Mouse (Mus musculus): Measurements from ENCODE around the gene Thoc5. TPM values are rescaled to one million over a fixed set of nuclear protein-coding genes. Genes with fewer than 3 reads are reported as not detected.

The Thoc5 gene
- polyA plus RNA-seq (2014; fragmentation: Nextera tagmentation; extraction: Ambion mirVana): 38.1 and 40.1 TPM in 2 replicates

- Histone ChIP-seq H3K4me1 (ENCODE audit: control insufficient read depth, insufficient read depth, low read length) (peaks cover 4% of the 10 kb centered on the region; the same call in 1 of the 2 replicates), H3K4me2 (replicated peaks; ENCODE audit: low read depth, low read length) (peak within 1 kb of the TSS; percentile 63), H3K36me3 (ENCODE audit: control insufficient read depth, insufficient read depth, low read length) (peaks cover 14% of the 10 kb centered on the region), H3K9ac (replicated peaks; ENCODE audit: low read depth, low read length) (peak within 1 kb of the TSS; percentile 56), H3K27ac (ENCODE audit: low read length) (peak within 1 kb of the TSS; percentile 70), H3K4me3 (ENCODE audit: low read depth, low read length) (peak within 1 kb of the TSS; percentile 62), H3K9me3 (ENCODE audit: control insufficient read depth, low read depth, low read length) (no peaks in the 10 kb centered on the region), H3K27me3 (ENCODE audit: control insufficient read depth, insufficient read depth, low read length) (no peaks in the 10 kb centered on the region)
- peak; percentile 93 for ATAC-seq (ENCODE audit: insufficient number of reproducible peaks, insufficient read depth, low FRiP score, low read depth)
- 2% methylated on average over 52 of the region's 52 CpGs for WGBS
These were observed at the start of gene Thoc5 for GRCm38 (mm10) chr11:4894848-4895816. TSS of gene Thoc5 (plus strand) at chr11:4895320.

GRCm38 (mm10) chr11:4848483-4849248 is 46.5 kb upstream of the Thoc5 start:
- H3K9ac ChIP-seq (replicated peaks; ENCODE audit: low read depth, low read length): peak overlapping the region; percentile 83
- no peaks in the 10 kb centered on the region for H3K27me3 ChIP-seq (ENCODE audit: control insufficient read depth, insufficient read depth, low read length)
- no peaks in the 10 kb centered on the region for H3K36me3 ChIP-seq (ENCODE audit: control insufficient read depth, insufficient read depth, low read length)
- peak overlapping the region; percentile 95 for H3K4me3 ChIP-seq (ENCODE audit: low read depth, low read length)
- H3K9me3 ChIP-seq (ENCODE audit: control insufficient read depth, low read depth, low read length): no peaks in the 10 kb centered on the region
- peaks cover 5% of the 10 kb centered on the region; the same call in 1 of the 2 replicates for H3K4me1 ChIP-seq (ENCODE audit: control insufficient read depth, insufficient read depth, low read length)
- peak overlapping the region; percentile 48 for H3K4me2 ChIP-seq (replicated peaks; ENCODE audit: low read depth, low read length)
- WGBS: under 1% methylated on average over 50 of the region's 50 CpGs
- ATAC-seq (ENCODE audit: insufficient number of reproducible peaks, insufficient read depth, low FRiP score, low read depth): peak; percentile 15; the same call in 1 of the 2 replicates
- H3K27ac ChIP-seq (ENCODE audit: low read length): peak overlapping the region; percentile 78; the same call in 1 of the 2 replicates

DNA sequence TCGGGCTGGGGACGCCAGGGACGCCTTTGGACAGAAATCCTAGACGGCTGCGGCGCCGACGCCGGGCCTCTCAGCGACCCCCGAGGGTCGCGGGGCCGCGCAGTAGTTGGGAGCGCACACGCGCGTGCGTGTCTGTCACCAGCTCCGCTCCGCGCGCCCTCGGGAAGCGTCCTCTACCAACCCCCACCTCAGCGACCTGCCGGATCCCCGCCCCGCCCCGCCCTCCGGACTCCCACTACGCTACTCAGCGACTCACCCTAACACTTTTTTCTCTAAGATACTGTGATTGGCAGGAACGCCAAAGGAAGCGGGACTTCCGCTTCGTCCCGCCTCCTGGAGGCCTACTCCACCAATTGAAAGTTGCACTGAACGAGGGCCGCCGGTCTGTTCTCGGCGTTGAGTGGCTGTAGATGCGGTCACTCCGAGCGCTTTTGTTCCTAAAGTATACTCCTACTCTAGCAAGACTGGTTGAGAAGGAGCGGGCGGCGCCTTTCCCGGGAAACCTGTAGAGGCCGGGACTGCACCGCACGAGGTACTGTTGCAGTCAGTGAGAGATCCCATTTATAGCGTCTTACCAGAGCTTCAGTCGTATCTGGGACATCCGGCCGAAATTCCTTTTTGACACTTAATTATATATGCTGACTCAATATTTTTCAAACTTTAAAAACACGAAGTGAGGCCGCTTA is 45.7 kb upstream of the Thoc5 start, which contains the start of gene Nf2:
TSS of gene Nf2 (minus strand) at position 279 of the 686 bp plus-strand sequence.
- H3K4me1 ChIP-seq (ENCODE audit: control insufficient read depth, insufficient read depth, low read length): peaks cover 5% of the 10 kb centered on the region; the same call in 1 of the 2 replicates
- H3K4me2 ChIP-seq (replicated peaks; ENCODE audit: low read depth, low read length): peak within 1 kb of the TSS; percentile 48
- no peaks in the 10 kb centered on the region for H3K27me3 ChIP-seq (ENCODE audit: control insufficient read depth, insufficient read depth, low read length)
- no peaks in the 10 kb centered on the region for H3K36me3 ChIP-seq (ENCODE audit: control insufficient read depth, insufficient read depth, low read length)
- H3K4me3 ChIP-seq (ENCODE audit: low read depth, low read length): peak within 1 kb of the TSS; percentile 95
- peak; percentile 99 for ATAC-seq (ENCODE audit: insufficient number of reproducible peaks, insufficient read depth, low FRiP score, low read depth)
- H3K9me3 ChIP-seq (ENCODE audit: control insufficient read depth, low read depth, low read length): no peaks in the 10 kb centered on the region
- WGBS: under 1% methylated on average over 60 of the region's 60 CpGs
- H3K9ac ChIP-seq (replicated peaks; ENCODE audit: low read depth, low read length): peak within 1 kb of the TSS; percentile 83
- H3K27ac ChIP-seq (ENCODE audit: low read length): peak within 1 kb of the TSS; percentile 78; the same call in 1 of the 2 replicates

- Histone ChIP-seq H3K27ac (ENCODE audit: low read length) (no peak overlapping the region), H3K27me3 (ENCODE audit: control insufficient read depth, insufficient read depth, low read length) (no peaks in the 10 kb centered on the region), H3K4me2 (replicated peaks; ENCODE audit: low read depth, low read length) (no peak overlapping the region), H3K4me1 (ENCODE audit: control insufficient read depth, insufficient read depth, low read length) (peaks cover 5% of the 10 kb centered on the region; the same call in 1 of the 2 replicates), H3K9ac (replicated peaks; ENCODE audit: low read depth, low read length) (no peak overlapping the region), H3K4me3 (ENCODE audit: low read depth, low read length) (no peak overlapping the region), H3K9me3 (ENCODE audit: control insufficient read depth, low read depth, low read length) (no peaks in the 10 kb centered on the region), H3K36me3 (ENCODE audit: control insufficient read depth, insufficient read depth, low read length) (no peaks in the 10 kb centered on the region)
- WGBS: 94% methylated on average over 2 of the region's 2 CpGs
- ATAC-seq (ENCODE audit: insufficient number of reproducible peaks, insufficient read depth, low FRiP score, low read depth): no peak
These were observed 44.7 kb upstream of the Thoc5 start for GRCm38 (mm10) chr11:4850404-4850803.

- no peaks in the 10 kb centered on the region for H3K36me3 ChIP-seq (ENCODE audit: control insufficient read depth, insufficient read depth, low read length)
- H3K9me3 ChIP-seq (ENCODE audit: control insufficient read depth, low read depth, low read length): no peaks in the 10 kb centered on the region
- no peak overlapping the region for H3K9ac ChIP-seq (replicated peaks; ENCODE audit: low read depth, low read length)
- no peak for ATAC-seq (ENCODE audit: insufficient number of reproducible peaks, insufficient read depth, low FRiP score, low read depth)
- H3K4me2 ChIP-seq (replicated peaks; ENCODE audit: low read depth, low read length): no peak overlapping the region
- H3K4me1 ChIP-seq (ENCODE audit: control insufficient read depth, insufficient read depth, low read length): peaks cover 2% of the 10 kb centered on the region; the same call in 1 of the 2 replicates
- H3K27ac ChIP-seq (ENCODE audit: low read length): no peak overlapping the region
- no peaks in the 10 kb centered on the region for H3K27me3 ChIP-seq (ENCODE audit: control insufficient read depth, insufficient read depth, low read length)
- no peak overlapping the region for H3K4me3 ChIP-seq (ENCODE audit: low read depth, low read length)
These were observed 42.1 kb upstream of the Thoc5 start for GRCm38 (mm10) chr11:4853021-4853420.

DNA sequence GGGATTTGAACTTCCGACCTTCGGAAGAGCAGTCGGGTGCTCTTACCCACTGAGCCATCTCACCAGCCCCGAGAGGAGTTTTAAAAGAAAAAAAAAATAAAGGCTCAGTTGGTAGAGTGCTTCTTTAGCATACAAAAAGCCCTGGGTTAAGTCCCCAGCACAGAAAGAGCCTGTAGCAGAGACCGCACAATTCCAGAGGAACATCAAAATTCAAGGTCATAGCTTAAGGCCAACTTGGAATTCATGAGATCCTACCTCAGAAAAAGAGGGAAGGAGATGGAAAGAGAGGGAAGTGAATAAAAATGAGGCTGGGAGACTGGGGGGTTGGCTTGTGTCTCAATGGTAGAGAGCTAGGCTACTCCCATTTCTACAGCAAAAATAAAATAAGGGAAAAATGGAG is 40.9 kb upstream of the Thoc5 start:
- Histone ChIP-seq H3K36me3 (ENCODE audit: control insufficient read depth, insufficient read depth, low read length) (no peaks in the 10 kb centered on the region), H3K27ac (ENCODE audit: low read length) (no peak overlapping the region), H3K27me3 (ENCODE audit: control insufficient read depth, insufficient read depth, low read length) (no peaks in the 10 kb centered on the region), H3K4me2 (replicated peaks; ENCODE audit: low read depth, low read length) (no peak overlapping the region), H3K4me1 (ENCODE audit: control insufficient read depth, insufficient read depth, low read length) (no peaks in the 10 kb centered on the region), H3K9ac (replicated peaks; ENCODE audit: low read depth, low read length) (no peak overlapping the region), H3K4me3 (ENCODE audit: low read depth, low read length) (no peak overlapping the region), H3K9me3 (ENCODE audit: control insufficient read depth, low read depth, low read length) (no peaks in the 10 kb centered on the region)
- no peak for ATAC-seq (ENCODE audit: insufficient number of reproducible peaks, insufficient read depth, low FRiP score, low read depth)
- 97% methylated on average over 5 of the region's 5 CpGs for WGBS

- H3K4me1 ChIP-seq (ENCODE audit: control insufficient read depth, insufficient read depth, low read length): no peaks in the 10 kb centered on the region
- no peaks in the 10 kb centered on the region for H3K9me3 ChIP-seq (ENCODE audit: control insufficient read depth, low read depth, low read length)
- H3K27ac ChIP-seq (ENCODE audit: low read length): no peak overlapping the region
- H3K36me3 ChIP-seq (ENCODE audit: control insufficient read depth, insufficient read depth, low read length): no peaks in the 10 kb centered on the region
- H3K4me3 ChIP-seq (ENCODE audit: low read depth, low read length): no peak overlapping the region
- H3K4me2 ChIP-seq (replicated peaks; ENCODE audit: low read depth, low read length): no peak overlapping the region
- no peak overlapping the region for H3K9ac ChIP-seq (replicated peaks; ENCODE audit: low read depth, low read length)
- 62% methylated on average over 2 of the region's 2 CpGs for WGBS
- no peaks in the 10 kb centered on the region for H3K27me3 ChIP-seq (ENCODE audit: control insufficient read depth, insufficient read depth, low read length)
- no peak for ATAC-seq (ENCODE audit: insufficient number of reproducible peaks, insufficient read depth, low FRiP score, low read depth)
These were observed 36.7 kb upstream of the Thoc5 start for GRCm38 (mm10) chr11:4858416-4858815.

DNA sequence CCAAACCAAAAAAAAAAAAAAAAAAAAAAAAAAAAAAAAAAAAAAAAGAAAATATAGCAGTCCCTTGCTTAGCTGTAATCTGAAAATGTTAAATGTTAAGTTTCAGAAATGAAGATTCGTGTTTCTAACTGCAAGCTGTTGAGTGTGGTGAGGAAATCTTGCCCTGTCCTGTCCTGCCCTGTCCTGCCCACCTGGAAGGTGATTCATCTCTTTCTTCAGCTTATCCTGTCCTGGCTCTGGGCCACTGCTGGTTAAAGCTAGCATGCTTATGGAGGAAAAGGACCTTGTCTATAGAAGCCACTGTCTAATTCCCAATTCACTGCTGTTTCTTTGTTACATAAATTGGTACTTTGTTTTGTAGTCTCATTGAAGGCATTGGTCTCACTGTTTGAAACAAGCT is 34.1 kb upstream of the Thoc5 start:
- no peaks in the 10 kb centered on the region for H3K27me3 ChIP-seq (ENCODE audit: control insufficient read depth, insufficient read depth, low read length)
- ATAC-seq (ENCODE audit: insufficient number of reproducible peaks, insufficient read depth, low FRiP score, low read depth): no peak
- H3K36me3 ChIP-seq (ENCODE audit: control insufficient read depth, insufficient read depth, low read length): no peaks in the 10 kb centered on the region
- no peaks in the 10 kb centered on the region for H3K9me3 ChIP-seq (ENCODE audit: control insufficient read depth, low read depth, low read length)
- WGBS: 50% methylated on average over 1 of the region's 1 CpGs
- no peak overlapping the region for H3K4me3 ChIP-seq (ENCODE audit: low read depth, low read length)
- no peak overlapping the region for H3K9ac ChIP-seq (replicated peaks; ENCODE audit: low read depth, low read length)
- no peak overlapping the region for H3K27ac ChIP-seq (ENCODE audit: low read length)
- no peaks in the 10 kb centered on the region for H3K4me1 ChIP-seq (ENCODE audit: control insufficient read depth, insufficient read depth, low read length)
- H3K4me2 ChIP-seq (replicated peaks; ENCODE audit: low read depth, low read length): no peak overlapping the region

Data from stomach, embryonic 14.5 days (tissue).